Comparison of ENCODE assay signal across 8 mouse cellular contexts in genomic region chr3:26153782-26154181, GRCm38 (mm10).
DNase-seq lines count a peak whose midpoint lies in the region; ATAC-seq and TF ChIP-seq lines count a peak whose summit lies in the region.

No protein-coding gene starts in this region.

- TF ChIP-seq POLR2A in kidney, adult 2 months (IDR thresholded peaks at IDR 0.05; ENCODE audit: low read depth, low read length): no peak

- TF ChIP-seq CTCF in kidney, adult 2 months (conservative IDR thresholded peaks at IDR 0.05; ENCODE audit: insufficient read depth, insufficient read length, low read depth, low read length): peak; percentile 40

- DNase-seq in gastrocnemius, postnatal 10 days: peak; percentile 36
- no peak for DNase-seq in gastrocnemius, adult 8-10 months (ENCODE audit: low spot score in 2 of 2)
- DNase-seq in cerebellum, postnatal 14 days: peak; percentile 85 to 88
- peak; percentile 41 to 73 for DNase-seq in frontal cortex, postnatal 14 days (ENCODE audit: low spot score in 2 of 2)
- DNase-seq in kidney, adult 2 months: peak; percentile 31
- DNase-seq in B cell, adult 2 months: no peak

- H3K27ac ChIP-seq in kidney, adult 2 months (ENCODE audit: insufficient read depth, low read depth, low read length): no peak overlapping the region
- H3K27ac ChIP-seq in limb, embryonic 12.5 days: no peak overlapping the region
- H3K27ac ChIP-seq in neural tube, embryonic 12.5 days: no peak overlapping the region

- H3K27me3 ChIP-seq in kidney, adult 2 months (replicated peaks; ENCODE audit: control insufficient read depth, insufficient read depth, low read length): peaks cover 1% of the 10 kb centered on the region; the same call in 1 of the 2 replicates
- H3K27me3 ChIP-seq in limb, embryonic 12.5 days: peaks cover 18% of the 10 kb centered on the region
- no peaks in the 10 kb centered on the region for H3K27me3 ChIP-seq in neural tube, embryonic 12.5 days (replicated peaks)

- under 1% methylated on average over 9 of the region's 9 CpGs for WGBS in kidney, adult 2 months
- 2% methylated on average over 9 of the region's 9 CpGs for WGBS in limb, embryonic 12.5 days
- under 1% methylated on average over 9 of the region's 9 CpGs for WGBS in neural tube, embryonic 12.5 days

- peak overlapping the region; percentile 15; the same call in 1 of the 2 replicates for H3K4me3 ChIP-seq in kidney, adult 2 months (ENCODE audit: insufficient read depth, low read depth, low read length)
- peak overlapping the region; percentile 49 for H3K4me3 ChIP-seq in limb, embryonic 12.5 days (replicated peaks)
- peak overlapping the region; percentile 49 for H3K4me3 ChIP-seq in neural tube, embryonic 12.5 days

- no peaks in the 10 kb centered on the region for H3K9me3 ChIP-seq in limb, embryonic 12.5 days
- no peaks in the 10 kb centered on the region for H3K9me3 ChIP-seq in neural tube, embryonic 12.5 days

- H3K9ac ChIP-seq in limb, embryonic 12.5 days (replicated peaks): peak overlapping the region; percentile 37; the same call in 1 of the 2 replicates
- H3K9ac ChIP-seq in neural tube, embryonic 12.5 days: peak overlapping the region; percentile 63

- ATAC-seq in limb, embryonic 12.5 days (ENCODE audit: insufficient number of reproducible peaks, insufficient read depth, low FRiP score, low TSS enrichment, low read depth): no peak
- ATAC-seq in neural tube, embryonic 12.5 days (ENCODE audit: low FRiP score, low read depth): peak; percentile 51

- H3K36me3 ChIP-seq in kidney, adult 2 months (ENCODE audit: control insufficient read depth, insufficient read depth, low read length): no peaks in the 10 kb centered on the region
- no peaks in the 10 kb centered on the region for H3K36me3 ChIP-seq in limb, embryonic 12.5 days
- no peaks in the 10 kb centered on the region for H3K36me3 ChIP-seq in neural tube, embryonic 12.5 days

- H3K4me1 ChIP-seq in kidney, adult 2 months (ENCODE audit: control insufficient read depth, insufficient read depth, low read length): no peaks in the 10 kb centered on the region
- H3K4me1 ChIP-seq in limb, embryonic 12.5 days (replicated peaks): no peaks in the 10 kb centered on the region
- H3K4me1 ChIP-seq in neural tube, embryonic 12.5 days: 0 out of 2 replicates have a peak, but pooled peaks cover 3% of the 10 kb centered on the region

- H3K4me2 ChIP-seq in limb, embryonic 12.5 days: peak overlapping the region; percentile 75
- H3K4me2 ChIP-seq in neural tube, embryonic 12.5 days (replicated peaks): peak overlapping the region; percentile 73

Comparison
In these comparisons a context has a peak if more than half of its experiments do, and no peak if none do; other contexts are left out.
1. DNase-seq: peak in gastrocnemius, postnatal 10 days (single experiment), cerebellum, postnatal 14 days (2 of 2), frontal cortex, postnatal 14 days (2 of 2) and kidney, adult 2 months (single experiment); none in gastrocnemius, adult 8-10 months (0 of 2) and B cell, adult 2 months (0 of 2).
2. Peak in every context shown above with its lines, with median percentiles within 50 percentile points of each other: H3K4me3 ChIP-seq.